Mouse (Mus musculus) midbrain, embryonic 13.5 days (tissue): ENCODE results near the gene Ngdn. TPM values are rescaled to one million over a fixed set of nuclear protein-coding genes. Genes with fewer than 3 reads are reported as not detected.

Source experiments
- ATAC-seq: fragments of 200-750 bp; cut with Nextera tagmentation; 2 replicates; pipeline ENCODE4 v1.8.0; 2017; ENCODE audit warnings: mild to moderate bottlenecking, moderate TSS enrichment, moderate library complexity
- H3K27ac ChIP-seq: fragments of 300-500 bp; sonication (generic); 2 replicates; pipeline ENCODE4 v1.5.1; 2015; ENCODE audit warnings: inconsistent platforms, mild to moderate bottlenecking, moderate library complexity
- H3K27me3 ChIP-seq: fragments of 300-500 bp; sonication (generic); 2 replicates; pipeline ENCODE4 v1.6.1; 2015; ENCODE audit warnings: mild to moderate bottlenecking, inconsistent platforms
- H3K36me3 ChIP-seq: fragments of 300-500 bp; sonication (generic); 2 replicates; pipeline ENCODE4 v1.6.1; 2015; ENCODE audit warnings: mild to moderate bottlenecking, inconsistent platforms
- H3K4me1 ChIP-seq: fragments of 300-500 bp; sonication (generic); replicated peaks from 2 replicates; pipeline ENCODE4 v1.6.1; 2015; ENCODE audit warnings: inconsistent platforms
- H3K4me2 ChIP-seq: fragments of 300-500 bp; sonication (generic); replicated peaks from 2 replicates; pipeline ENCODE4 v1.6.1; 2015; ENCODE audit warnings: moderate library complexity, mild to moderate bottlenecking, inconsistent platforms
- H3K4me3 ChIP-seq: fragments of 300-500 bp; sonication (generic); replicated peaks from 2 replicates; pipeline ENCODE4 v1.5.1; 2015; ENCODE audit warnings: mild to moderate bottlenecking, inconsistent platforms
- H3K9ac ChIP-seq: fragments of 300-500 bp; sonication (generic); replicated peaks from 2 replicates; pipeline ENCODE4 v1.6.1; 2015; ENCODE audit warnings: mild to moderate bottlenecking, inconsistent platforms
- H3K9me3 ChIP-seq: fragments of 300-500 bp; sonication (generic); 2 replicates; pipeline ENCODE4 v1.6.1; 2016; ENCODE audit warnings: mild to moderate bottlenecking, inconsistent platforms
- WGBS: fragments of 180-500 bp; shearing (Covaris S2); methylation state at CpG from one replicate; pipeline ENCODE4 v1.1.7; 2015; 5-methylcytosine and 5-hydroxymethylcytosine counted together
- microRNA counts: library from miRNA; unstranded; fragments of <30 nt; microRNA quantifications from one replicate; lab custom pipeline; 2016
- microRNA-seq: library from miRNA; unstranded; fragments of <30 nt; microRNA quantifications from one replicate; pipeline ENCODE4, GENCODE M21; 2016
- polyA plus RNA-seq: library from polyadenylated mRNA; unstranded; fragments of >200 nt; fragmentation: Nextera tagmentation; extraction: Ambion mirVana; gene quantifications from 2 replicates; pipeline ENCODE4 v1.2.1, GENCODE M21; 2015

The Ngdn gene
- polyA plus RNA-seq, 1 experiment from 2014 or later = 60.4 TPM

DNA sequence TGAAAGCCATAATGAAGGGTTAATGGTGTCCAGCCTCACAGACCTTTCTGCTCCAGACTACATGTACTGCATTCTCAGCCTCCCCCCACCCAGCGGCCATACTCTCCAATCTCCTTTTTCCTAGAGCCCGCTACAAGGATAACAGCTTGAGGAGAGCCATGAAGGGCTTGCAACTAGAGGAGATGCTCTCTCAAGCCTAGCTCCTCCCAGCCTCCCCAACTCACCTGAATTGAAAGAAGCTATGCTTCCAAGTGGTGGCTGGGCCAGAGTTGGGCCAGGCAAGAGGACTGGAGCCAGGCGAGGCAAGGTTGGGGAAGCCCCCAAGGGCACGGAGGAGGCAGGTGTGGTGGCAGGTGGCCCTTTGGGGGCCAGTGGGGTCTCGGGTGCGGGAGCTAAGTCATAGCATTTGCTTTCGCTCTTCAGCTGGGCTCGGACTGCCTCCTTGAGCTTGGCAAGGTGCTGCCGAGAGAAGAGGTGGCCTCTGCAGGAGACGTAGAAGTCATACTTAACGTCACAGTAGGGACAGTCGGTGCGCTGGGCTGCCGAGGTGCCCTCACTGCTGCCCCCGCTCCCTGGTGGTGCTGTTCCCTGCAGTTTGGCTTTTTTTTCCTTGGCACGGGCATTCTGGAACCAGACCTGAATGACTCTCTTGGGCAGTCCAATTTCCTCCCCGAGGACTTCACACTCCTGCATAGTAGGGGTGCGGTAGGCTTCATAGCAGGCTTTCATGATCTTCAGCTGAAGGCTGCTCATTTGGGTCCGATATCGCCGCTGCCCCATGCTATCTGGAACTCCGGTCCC lies 48.5 kb downstream of the Ngdn start:
- no peak for ATAC-seq
- Histone ChIP-seq H3K36me3 (peaks cover 70% of the 10 kb centered on the region), H3K4me3 (no peak overlapping the region), H3K4me1 (peaks cover 44% of the 10 kb centered on the region), H3K27ac (no peak overlapping the region; the same call in 1 of the 2 replicates), H3K9me3 (no peaks in the 10 kb centered on the region), H3K27me3 (no peaks in the 10 kb centered on the region), H3K9ac (no peak overlapping the region), H3K4me2 (no peak overlapping the region)
- 89% methylated on average over 22 of the region's 22 CpGs for WGBS

DNA sequence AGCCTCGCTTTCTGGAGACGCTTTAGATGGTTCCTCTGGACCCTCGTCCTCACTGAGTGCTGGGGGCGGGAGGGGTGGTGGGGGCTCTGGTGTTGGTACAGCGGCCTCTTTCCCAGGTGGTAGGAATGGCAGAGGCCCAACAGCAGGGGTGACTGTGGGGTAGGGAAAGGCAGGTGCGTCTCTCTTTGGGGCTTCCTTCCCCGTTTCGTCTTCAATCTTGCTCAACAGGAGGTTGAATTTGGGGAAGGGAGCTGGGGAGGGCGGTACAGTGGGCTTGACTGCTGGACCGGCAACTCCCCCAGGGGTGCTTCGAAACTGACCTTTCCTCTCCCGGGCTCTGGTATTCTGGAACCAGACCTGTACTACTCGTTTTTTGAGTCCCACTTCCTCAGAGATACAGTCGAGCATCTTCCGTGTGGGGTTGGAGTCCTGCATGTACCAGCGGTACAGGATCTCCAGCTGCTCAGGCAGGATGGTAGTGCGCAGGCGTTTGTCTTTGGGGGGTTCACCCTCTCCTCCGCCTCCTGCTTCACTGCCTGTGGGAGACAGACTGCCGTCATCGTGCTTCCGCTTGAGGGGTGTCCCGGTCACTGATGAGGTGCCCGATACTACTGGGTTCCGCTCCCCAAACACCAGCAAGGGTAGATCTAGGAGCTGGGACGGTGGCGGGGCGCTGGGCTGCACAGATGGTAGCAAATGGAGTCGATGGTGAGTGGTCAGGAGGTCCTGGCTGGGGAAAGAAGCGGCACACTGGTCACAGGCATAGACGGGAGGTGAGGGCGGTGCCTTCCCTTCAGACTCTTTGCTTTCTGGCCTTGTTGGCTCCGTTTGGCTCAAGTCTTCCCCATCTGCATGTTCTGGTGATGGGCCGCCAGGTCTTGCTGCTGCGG lies 49.5 kb downstream of the Ngdn start:
- WGBS = 83% methylated on average over 35 of the region's 35 CpGs
- no peaks in the 10 kb centered on the region for H3K27me3 ChIP-seq
- H3K4me2 ChIP-seq = no peak overlapping the region
- peaks cover 79% of the 10 kb centered on the region for H3K36me3 ChIP-seq
- no peak overlapping the region; the same call in 1 of the 2 replicates for H3K27ac ChIP-seq
- H3K4me1 ChIP-seq = peaks cover 39% of the 10 kb centered on the region
- no peak overlapping the region for H3K4me3 ChIP-seq
- H3K9ac ChIP-seq = no peak overlapping the region
- no peak for ATAC-seq
- no peaks in the 10 kb centered on the region for H3K9me3 ChIP-seq

DNA sequence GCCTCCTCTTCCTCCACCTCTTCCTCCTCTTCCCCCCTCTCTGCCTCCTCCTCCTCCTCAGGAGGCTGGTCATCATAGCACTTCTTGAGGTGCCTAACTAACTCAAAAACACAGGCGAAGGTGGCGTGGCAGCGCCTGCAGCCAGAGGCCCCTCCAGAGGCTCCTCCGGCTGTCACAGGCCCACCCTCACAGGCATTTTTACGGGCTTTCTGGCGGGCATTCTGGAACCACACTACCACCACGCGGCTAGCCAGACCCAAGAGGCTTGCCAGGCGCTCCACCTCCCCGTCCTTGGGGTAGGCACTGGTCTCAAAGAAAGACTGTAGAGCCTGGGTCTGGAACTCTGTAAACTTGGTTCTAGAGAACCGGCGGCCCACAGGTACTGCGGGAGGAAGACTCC lies 50.1 kb downstream of the Ngdn start:
- no peak for ATAC-seq
- H3K27me3 ChIP-seq = no peaks in the 10 kb centered on the region
- H3K4me2 ChIP-seq = no peak overlapping the region
- peaks cover 86% of the 10 kb centered on the region for H3K36me3 ChIP-seq
- no peak overlapping the region for H3K27ac ChIP-seq
- H3K9ac ChIP-seq = no peak overlapping the region
- H3K4me1 ChIP-seq = peaks cover 34% of the 10 kb centered on the region
- H3K4me3 ChIP-seq = no peak overlapping the region
- H3K9me3 ChIP-seq = no peaks in the 10 kb centered on the region
- WGBS = 91% methylated on average over 13 of the region's 13 CpGs

DNA sequence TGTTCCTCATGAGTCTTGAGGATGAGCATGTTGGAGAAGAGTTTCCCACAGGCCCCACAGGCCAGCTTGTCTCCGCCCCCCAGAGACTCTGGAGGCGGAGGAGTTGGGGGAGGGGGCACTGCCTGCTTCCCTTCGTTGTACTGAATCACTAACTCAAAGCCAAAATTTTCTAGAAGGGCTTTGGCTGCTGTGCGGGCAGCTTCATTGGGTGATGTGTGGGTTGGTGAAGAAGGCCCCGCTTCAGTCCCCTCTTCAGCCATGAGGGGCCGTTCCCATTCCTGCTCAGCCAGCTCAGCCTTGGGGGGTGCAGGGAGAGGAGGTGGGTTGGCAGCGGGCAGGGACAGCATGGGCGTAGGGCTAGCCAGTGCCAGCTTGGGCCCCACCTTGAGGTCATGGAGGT lies 50.8 kb downstream of the Ngdn start:
- ATAC-seq = no peak
- H3K4me3 ChIP-seq = no peak overlapping the region
- H3K4me2 ChIP-seq = no peak overlapping the region
- H3K4me1 ChIP-seq = peaks cover 28% of the 10 kb centered on the region
- H3K9ac ChIP-seq = no peak overlapping the region
- no peak overlapping the region for H3K27ac ChIP-seq
- H3K27me3 ChIP-seq = no peaks in the 10 kb centered on the region
- no peaks in the 10 kb centered on the region for H3K9me3 ChIP-seq
- WGBS = 94% methylated on average over 8 of the region's 8 CpGs
- peaks cover 92% of the 10 kb centered on the region for H3K36me3 ChIP-seq

DNA sequence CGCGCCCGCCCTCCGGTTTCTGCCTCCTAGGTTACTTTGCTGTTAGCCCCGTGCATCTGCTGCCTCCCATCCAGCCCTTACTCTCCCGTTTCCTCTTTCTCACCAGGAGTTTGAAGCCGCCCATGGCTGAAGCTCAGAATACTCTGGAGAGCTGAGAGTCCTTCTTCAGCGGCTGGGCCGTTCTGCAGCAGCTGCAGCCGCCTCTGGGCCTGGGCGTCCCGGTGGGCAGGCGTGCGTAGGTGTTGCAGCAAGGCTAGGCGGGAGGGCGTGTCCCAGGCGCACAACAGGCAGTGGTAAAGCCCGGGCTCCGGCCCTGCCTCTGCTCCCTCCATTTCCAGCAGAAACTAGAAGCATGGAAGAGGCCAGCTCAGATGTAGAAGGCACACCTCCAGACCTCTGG lies 56.5 kb downstream of the Ngdn start:
- peaks cover 25% of the 10 kb centered on the region for H3K4me1 ChIP-seq
- no peaks in the 10 kb centered on the region for H3K27me3 ChIP-seq
- H3K4me2 ChIP-seq = no peak overlapping the region
- ATAC-seq = no peak
- H3K36me3 ChIP-seq = peaks cover 84% of the 10 kb centered on the region
- no peak overlapping the region; the same call in 1 of the 2 replicates for H3K9ac ChIP-seq
- 0 out of 2 replicates have a peak overlapping the region, but pooled peaks have one; percentile 30 for H3K27ac ChIP-seq
- WGBS = 38% methylated on average over 19 of the region's 19 CpGs
- no peaks in the 10 kb centered on the region for H3K9me3 ChIP-seq
- no peak overlapping the region for H3K4me3 ChIP-seq

MicroRNA genes within 50 kb of the gene (microRNA counts, 519-probe panel; counts per million panel counts)
- microRNA mmu-miR-208b (lab: Ali Mortazavi, UCI) = 110 counts per million, percentile 56 among the panel's probes with 10 or more counts

Small RNA genes within 50 kb of the gene (microRNA-seq; reads per million reads assigned to microRNA genes)
- gene Mir208b = 41.2 reads per million, percentile 44 among the genes with 10 or more reads in this experiment

Other genes starting within 250 kb of the Ngdn start
- 4.6 and 4.9 TPM in 2 replicates for gene Slc7a8, start 233.5 kb upstream of the Ngdn start, polyA plus RNA-seq
- gene Rnf212b, start 201.3 kb upstream of the Ngdn start, polyA plus RNA-seq = not detected in 2 replicates
- gene Homez, start 144.5 kb upstream of the Ngdn start, polyA plus RNA-seq = 11.7 and 13.5 TPM in 2 replicates
- gene Ppp1r3e, start 137.9 kb upstream of the Ngdn start, polyA plus RNA-seq = 0.98 and 2.2 TPM in 2 replicates
- gene Bcl2l2, start 132.1 kb upstream of the Ngdn start, polyA plus RNA-seq = 4.4 and 4.9 TPM in 2 replicates
- 0.18 TPM in 1 of 2 replicates, not detected in the other for gene Gm20521, start 132.0 kb upstream of the Ngdn start, polyA plus RNA-seq
- 178 and 203 TPM in 2 replicates for gene Pabpn1, start 123.0 kb upstream of the Ngdn start, polyA plus RNA-seq
- gene Slc22a17, start 102.3 kb upstream of the Ngdn start, polyA plus RNA-seq = 119 and 158 TPM in 2 replicates
- gene Efs, start 89.3 kb upstream of the Ngdn start, polyA plus RNA-seq = 18.0 and 21.6 TPM in 2 replicates
- 0.15 and 0.19 TPM in 2 replicates for gene Il25, start 82.8 kb upstream of the Ngdn start, polyA plus RNA-seq
- gene Cmtm5, start 79.2 kb upstream of the Ngdn start, polyA plus RNA-seq = 1.9 and 2.0 TPM in 2 replicates
- gene Myh6, start 48.5 kb upstream of the Ngdn start, polyA plus RNA-seq = 0.75 and 1.3 TPM in 2 replicates
- gene Gm17428, start 38.5 kb upstream of the Ngdn start, polyA plus RNA-seq = not detected in 2 replicates
- gene Myh7, start 20.8 kb upstream of the Ngdn start, polyA plus RNA-seq = 4.6 and 5.3 TPM in 2 replicates
- gene Zfhx2, start 76.9 kb downstream of the Ngdn start, polyA plus RNA-seq = 35.5 and 39.9 TPM in 2 replicates
- 32.1 and 35.0 TPM in 2 replicates for gene Thtpa, start 79.3 kb downstream of the Ngdn start, polyA plus RNA-seq
- 7.9 and 8.2 TPM in 2 replicates for gene Ap1g2, start 91.1 kb downstream of the Ngdn start, polyA plus RNA-seq
- gene Jph4, start 101.5 kb downstream of the Ngdn start, polyA plus RNA-seq = 18.2 and 19.9 TPM in 2 replicates
- 0.31 and 0.35 TPM in 2 replicates for gene Dhrs2, start 206.6 kb downstream of the Ngdn start, polyA plus RNA-seq